Mouse (Mus musculus): ENCODE results near the gene C1galt1. TPM values are rescaled to one million over a fixed set of nuclear protein-coding genes. Genes with fewer than 3 reads are reported as not detected.

Gene C1galt1
- polyA plus RNA-seq, 1 experiment from 2014 or later = 4.5 TPM

DNA sequence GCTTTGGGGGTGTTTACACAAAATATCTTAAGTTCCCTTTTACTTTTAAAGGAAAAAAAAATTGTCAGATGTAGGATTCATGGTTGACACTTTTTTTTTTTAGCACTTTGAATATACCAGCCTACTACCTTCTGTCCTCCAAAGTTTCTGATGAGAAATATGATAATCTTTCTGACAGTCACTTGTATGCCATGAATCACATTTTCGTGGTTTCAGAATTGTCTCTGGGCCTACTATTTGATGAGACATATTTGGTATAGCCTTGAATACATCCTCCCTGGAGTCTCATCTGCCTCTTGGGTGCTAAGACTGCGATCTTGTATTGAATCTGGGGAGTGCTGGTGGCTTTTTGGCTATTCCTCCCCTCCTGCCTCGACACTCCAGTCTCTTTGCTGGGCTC lies 8.8 kb downstream of the C1galt1 start:
- H3K4me2 ChIP-seq = no peak overlapping the region

DNA sequence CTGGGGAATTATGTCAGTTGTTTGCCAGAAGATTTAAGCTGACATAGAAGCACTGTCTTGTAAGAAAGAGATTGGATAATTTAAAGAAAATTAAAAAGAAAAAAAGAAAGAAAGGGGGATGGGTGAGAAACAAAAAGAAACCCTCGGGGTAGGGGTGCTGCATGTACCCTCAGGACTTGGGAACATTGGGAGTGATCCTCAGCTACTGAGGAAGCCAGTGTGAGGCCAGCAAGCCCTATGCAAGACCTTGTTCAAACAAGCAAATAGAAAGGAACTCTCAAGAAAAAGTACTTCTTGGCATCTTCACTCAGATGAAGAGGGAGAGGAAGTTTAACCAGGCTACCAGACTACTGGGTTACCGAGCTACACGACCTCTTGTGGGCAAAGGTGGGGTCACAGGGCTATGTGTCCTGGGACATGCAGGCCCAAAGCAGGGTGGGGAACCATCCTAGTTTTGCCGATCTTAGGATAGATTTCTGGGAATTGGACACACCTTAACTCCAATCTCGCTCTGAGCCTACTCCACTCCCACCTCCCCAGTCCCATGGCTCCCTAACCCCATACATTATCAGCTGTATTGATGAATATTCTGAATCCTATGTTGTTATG lies 12.1 kb downstream of the C1galt1 start:
- H3K36me3 ChIP-seq (ENCODE audit: control insufficient read depth, insufficient read depth, low read length) = no peaks in the 10 kb centered on the region
- ATAC-seq (replicated peaks; ENCODE audit: insufficient number of reproducible peaks, low FRiP score, low TSS enrichment) = no peak
- no peaks in the 10 kb centered on the region for H3K27me3 ChIP-seq (ENCODE audit: control insufficient read depth, insufficient read depth, low read length)
- 68% methylated on average over 5 of the region's 5 CpGs for WGBS (ENCODE audit: insufficient replicate concordance)
- H3K9me3 ChIP-seq (replicated peaks; ENCODE audit: control insufficient read depth, low read length) = no peaks in the 10 kb centered on the region
- no peak overlapping the region for H3K4me3 ChIP-seq (ENCODE audit: low read depth, low read length)
- H3K4me2 ChIP-seq = no peak overlapping the region
- H3K4me1 ChIP-seq (ENCODE audit: control insufficient read depth, insufficient read depth, low read length) = peaks cover 19% of the 10 kb centered on the region
- no peak overlapping the region for H3K27ac ChIP-seq (ENCODE audit: low read depth, low read length)
- no peak overlapping the region for H3K9ac ChIP-seq (ENCODE audit: low read depth, low read length)

More for the DNA sequence above, 8.8 kb downstream of the C1galt1 start:
- ATAC-seq (replicated peaks; ENCODE audit: insufficient number of reproducible peaks, low FRiP score, low TSS enrichment) = no peak
- Histone ChIP-seq H3K4me3 (ENCODE audit: low read depth, low read length) (no peak overlapping the region), H3K4me1 (ENCODE audit: control insufficient read depth, insufficient read depth, low read length) (peaks cover 14% of the 10 kb centered on the region), H3K27ac (ENCODE audit: low read depth, low read length) (no peak overlapping the region), H3K9me3 (replicated peaks; ENCODE audit: control insufficient read depth, low read length) (no peaks in the 10 kb centered on the region), H3K36me3 (ENCODE audit: control insufficient read depth, insufficient read depth, low read length) (no peaks in the 10 kb centered on the region), H3K9ac (ENCODE audit: low read depth, low read length) (no peak overlapping the region), H3K27me3 (ENCODE audit: control insufficient read depth, insufficient read depth, low read length) (no peaks in the 10 kb centered on the region)
- 76% methylated on average over 3 of the region's 3 CpGs for WGBS (ENCODE audit: insufficient replicate concordance)

DNA sequence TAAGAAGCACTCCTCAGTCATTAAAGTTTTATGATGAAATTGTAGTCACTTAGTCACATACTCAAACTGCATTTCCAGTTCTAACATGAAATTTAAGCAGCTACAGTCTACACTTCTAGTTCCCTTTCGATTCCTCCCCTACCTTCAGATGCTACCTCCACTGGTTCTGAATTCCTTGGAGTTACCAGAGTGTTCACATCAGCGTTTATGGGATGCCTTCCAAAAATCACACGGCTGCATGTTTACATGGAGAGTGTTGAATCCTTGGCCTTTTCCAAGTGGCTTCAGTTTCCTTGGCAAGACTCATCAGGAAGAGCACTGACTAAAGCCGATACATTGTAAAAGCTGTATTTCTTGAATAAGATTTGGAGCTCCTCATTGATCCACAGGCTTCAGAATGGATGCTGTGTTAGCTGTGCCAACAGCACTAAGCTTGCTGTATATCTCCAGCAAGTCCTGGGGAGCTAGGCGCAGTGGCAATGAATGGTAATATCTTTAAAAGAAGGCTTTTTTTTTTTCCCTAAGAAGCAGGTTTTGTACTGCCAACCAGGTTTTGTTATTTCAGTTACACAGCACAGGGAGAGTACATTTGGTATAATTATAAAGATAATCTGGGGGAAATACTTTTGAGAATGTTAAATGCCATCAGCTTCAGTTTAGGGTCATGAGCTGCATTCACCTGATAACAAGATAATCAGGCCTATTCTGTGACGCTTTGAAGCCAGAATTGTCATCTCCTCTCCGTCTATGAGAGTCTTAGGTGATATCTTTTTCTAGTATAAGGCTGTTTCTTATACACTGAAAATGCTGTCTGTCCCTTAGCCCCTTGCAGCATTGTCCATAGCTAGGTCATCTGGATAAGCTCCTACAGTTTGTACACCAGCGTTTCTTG lies 13.0 kb downstream of the C1galt1 start:
- no peak overlapping the region for H3K4me3 ChIP-seq (ENCODE audit: low read depth, low read length)
- H3K36me3 ChIP-seq (ENCODE audit: control insufficient read depth, insufficient read depth, low read length) = no peaks in the 10 kb centered on the region
- H3K4me2 ChIP-seq = no peak overlapping the region
- ATAC-seq (replicated peaks; ENCODE audit: insufficient number of reproducible peaks, low FRiP score, low TSS enrichment) = no peak
- WGBS (ENCODE audit: insufficient replicate concordance) = 70% methylated on average over 8 of the region's 8 CpGs
- no peak overlapping the region for H3K27ac ChIP-seq (ENCODE audit: low read depth, low read length)
- peaks cover 19% of the 10 kb centered on the region for H3K4me1 ChIP-seq (ENCODE audit: control insufficient read depth, insufficient read depth, low read length)
- no peaks in the 10 kb centered on the region for H3K27me3 ChIP-seq (ENCODE audit: control insufficient read depth, insufficient read depth, low read length)
- no peak overlapping the region for H3K9ac ChIP-seq (ENCODE audit: low read depth, low read length)
- H3K9me3 ChIP-seq (replicated peaks; ENCODE audit: control insufficient read depth, low read length) = no peaks in the 10 kb centered on the region

DNA sequence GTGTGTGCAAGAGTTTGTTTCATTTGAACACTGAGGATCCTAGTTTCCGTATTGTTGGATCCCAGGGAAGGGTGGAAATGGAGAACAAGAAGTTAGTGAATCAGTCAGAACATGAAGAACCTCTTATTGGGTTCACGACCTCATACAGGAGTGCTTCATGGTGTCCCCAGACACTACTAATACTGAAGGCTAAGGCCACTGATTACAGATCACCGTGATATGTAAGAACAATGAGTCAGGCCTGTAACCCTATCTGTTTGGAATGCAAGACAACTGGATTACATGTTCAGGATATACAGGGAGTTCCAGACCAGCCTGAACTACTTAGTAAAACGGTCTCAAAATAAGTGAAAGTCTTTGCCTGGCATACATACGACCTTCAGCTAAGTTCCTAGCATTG lies 13.9 kb downstream of the C1galt1 start:
- Histone ChIP-seq H3K4me1 (ENCODE audit: control insufficient read depth, insufficient read depth, low read length) (peaks cover 19% of the 10 kb centered on the region), H3K27ac (ENCODE audit: low read depth, low read length) (no peak overlapping the region), H3K9ac (ENCODE audit: low read depth, low read length) (no peak overlapping the region)

DNA sequence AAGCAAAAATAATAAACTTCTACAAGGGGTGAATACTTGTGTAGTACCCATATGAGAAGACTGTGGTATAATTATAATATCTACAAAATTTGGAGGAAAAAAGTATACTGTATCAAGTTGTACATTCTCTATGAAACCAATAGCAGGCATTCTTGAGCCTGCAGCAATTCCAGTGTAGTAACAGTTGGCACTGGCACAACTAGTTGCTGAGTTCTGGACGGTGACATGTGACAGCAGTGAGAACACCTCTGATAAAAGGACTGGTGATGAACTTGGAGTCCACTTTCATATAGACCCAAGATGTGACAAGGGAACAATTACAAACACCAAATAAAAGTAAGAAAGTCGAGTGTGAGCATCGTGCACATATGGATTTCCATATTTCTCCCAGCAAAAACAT lies 14.5 kb downstream of the C1galt1 start:
- 74% methylated on average over 3 of the region's 3 CpGs for WGBS (ENCODE audit: insufficient replicate concordance)
- ATAC-seq (replicated peaks; ENCODE audit: insufficient number of reproducible peaks, low FRiP score, low TSS enrichment) = no peak
- Histone ChIP-seq H3K9ac (ENCODE audit: low read depth, low read length) (no peak overlapping the region), H3K4me2 (no peak overlapping the region), H3K4me3 (ENCODE audit: low read depth, low read length) (no peak overlapping the region), H3K27me3 (ENCODE audit: control insufficient read depth, insufficient read depth, low read length) (no peaks in the 10 kb centered on the region), H3K36me3 (ENCODE audit: control insufficient read depth, insufficient read depth, low read length) (no peaks in the 10 kb centered on the region; the same call in 1 of the 2 replicates), H3K4me1 (ENCODE audit: control insufficient read depth, insufficient read depth, low read length) (peaks cover 19% of the 10 kb centered on the region), H3K9me3 (replicated peaks; ENCODE audit: control insufficient read depth, low read length) (no peaks in the 10 kb centered on the region), H3K27ac (ENCODE audit: low read depth, low read length) (no peak overlapping the region)

More for the DNA sequence above, 13.9 kb downstream of the C1galt1 start:
- Histone ChIP-seq H3K27me3 (ENCODE audit: control insufficient read depth, insufficient read depth, low read length) (no peaks in the 10 kb centered on the region), H3K4me3 (ENCODE audit: low read depth, low read length) (no peak overlapping the region), H3K4me2 (no peak overlapping the region), H3K36me3 (ENCODE audit: control insufficient read depth, insufficient read depth, low read length) (no peaks in the 10 kb centered on the region), H3K9me3 (replicated peaks; ENCODE audit: control insufficient read depth, low read length) (no peaks in the 10 kb centered on the region)
- WGBS (ENCODE audit: insufficient replicate concordance) = 66% methylated on average over 5 of the region's 5 CpGs
- no peak for ATAC-seq (replicated peaks; ENCODE audit: insufficient number of reproducible peaks, low FRiP score, low TSS enrichment)

DNA sequence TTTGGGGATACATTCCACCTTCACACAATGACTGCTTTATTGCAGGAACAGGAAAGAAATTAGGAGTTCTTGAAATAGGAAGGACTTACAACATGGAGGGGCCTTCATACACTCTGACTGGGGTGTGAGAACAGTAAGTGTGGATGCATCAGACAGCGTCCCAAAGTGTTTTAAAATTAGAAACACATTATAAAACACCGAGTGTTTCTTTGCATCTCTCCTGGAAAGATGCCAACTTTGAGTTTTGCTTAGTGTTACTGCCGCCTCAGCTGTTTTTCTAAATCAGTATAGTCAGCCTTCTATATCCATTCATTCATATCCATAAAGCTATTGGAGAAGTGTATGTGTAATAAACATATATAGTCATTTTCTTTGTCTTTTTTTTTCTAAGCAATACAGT lies 16.4 kb downstream of the C1galt1 start:
- 41% methylated on average over 3 of the region's 3 CpGs for WGBS (ENCODE audit: insufficient replicate concordance)
- no peak overlapping the region for H3K9ac ChIP-seq (ENCODE audit: low read depth, low read length)
- no peak for ATAC-seq (replicated peaks; ENCODE audit: insufficient number of reproducible peaks, low FRiP score, low TSS enrichment)
- peaks cover 18% of the 10 kb centered on the region for H3K4me1 ChIP-seq (ENCODE audit: control insufficient read depth, insufficient read depth, low read length)
- H3K4me3 ChIP-seq (ENCODE audit: low read depth, low read length) = no peak overlapping the region
- H3K27ac ChIP-seq (ENCODE audit: low read depth, low read length) = no peak overlapping the region; the same call in 1 of the 2 replicates
- H3K27me3 ChIP-seq (ENCODE audit: control insufficient read depth, insufficient read depth, low read length) = no peaks in the 10 kb centered on the region
- H3K36me3 ChIP-seq (ENCODE audit: control insufficient read depth, insufficient read depth, low read length) = no peaks in the 10 kb centered on the region; the same call in 1 of the 2 replicates
- no peaks in the 10 kb centered on the region for H3K9me3 ChIP-seq (replicated peaks; ENCODE audit: control insufficient read depth, low read length)
- H3K4me2 ChIP-seq = no peak overlapping the region

DNA sequence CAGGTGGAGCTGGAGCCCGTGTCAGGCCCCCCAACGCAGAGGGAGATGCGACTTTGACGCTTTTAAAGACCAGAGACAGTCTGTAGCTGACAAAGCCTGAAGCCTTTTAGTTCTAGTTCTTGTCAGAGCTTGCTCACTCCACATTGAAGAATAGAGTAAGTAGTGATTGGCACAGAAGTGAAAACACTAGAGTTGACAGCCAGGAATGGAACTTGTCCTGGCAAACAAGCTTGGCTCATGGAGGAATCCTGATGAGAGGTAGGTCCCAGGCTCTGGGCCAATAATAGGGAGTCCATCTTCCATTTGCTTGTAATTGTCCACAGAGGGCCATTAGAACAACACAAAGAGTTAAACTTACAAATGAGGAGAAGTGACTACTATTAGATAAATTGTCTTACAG lies 18.7 kb downstream of the C1galt1 start:
- 90% methylated on average over 4 of the region's 4 CpGs for WGBS (ENCODE audit: insufficient replicate concordance)
- Histone ChIP-seq H3K4me1 (ENCODE audit: control insufficient read depth, insufficient read depth, low read length) (peaks cover 8% of the 10 kb centered on the region; the same call in 1 of the 2 replicates), H3K4me3 (ENCODE audit: low read depth, low read length) (no peak overlapping the region), H3K4me2 (no peak overlapping the region), H3K27ac (ENCODE audit: low read depth, low read length) (no peak overlapping the region), H3K36me3 (ENCODE audit: control insufficient read depth, insufficient read depth, low read length) (peaks cover 2% of the 10 kb centered on the region; the same call in 1 of the 2 replicates), H3K9me3 (replicated peaks; ENCODE audit: control insufficient read depth, low read length) (no peaks in the 10 kb centered on the region), H3K27me3 (ENCODE audit: control insufficient read depth, insufficient read depth, low read length) (no peaks in the 10 kb centered on the region), H3K9ac (ENCODE audit: low read depth, low read length) (no peak overlapping the region)
- ATAC-seq (replicated peaks; ENCODE audit: insufficient number of reproducible peaks, low FRiP score, low TSS enrichment) = no peak

DNA sequence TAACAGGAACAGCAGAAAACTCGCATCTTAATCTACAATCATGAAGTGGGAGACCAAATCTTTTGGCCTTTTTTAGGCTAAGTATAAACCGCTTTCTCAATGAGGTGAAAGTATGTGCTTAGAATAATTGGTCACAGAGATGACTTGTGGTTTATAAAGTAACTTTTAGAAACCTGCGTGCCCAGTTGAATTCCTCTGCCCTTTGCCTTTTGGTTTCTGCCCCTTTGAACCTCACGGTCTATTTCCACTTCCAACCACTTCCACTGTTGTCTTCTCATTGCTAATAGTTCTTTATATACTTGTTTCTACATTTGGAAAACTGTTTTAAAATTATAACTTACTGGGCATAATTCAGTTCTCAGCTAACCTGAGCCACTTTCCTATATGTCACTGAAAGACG lies 32.2 kb downstream of the C1galt1 start:
- Histone ChIP-seq H3K4me1 (ENCODE audit: control insufficient read depth, insufficient read depth, low read length) (no peaks in the 10 kb centered on the region), H3K36me3 (ENCODE audit: control insufficient read depth, insufficient read depth, low read length) (no peaks in the 10 kb centered on the region), H3K4me2 (no peak overlapping the region), H3K9ac (ENCODE audit: low read depth, low read length) (no peak overlapping the region), H3K27ac (ENCODE audit: low read depth, low read length) (no peak overlapping the region), H3K9me3 (replicated peaks; ENCODE audit: control insufficient read depth, low read length) (no peaks in the 10 kb centered on the region), H3K27me3 (ENCODE audit: control insufficient read depth, insufficient read depth, low read length) (no peaks in the 10 kb centered on the region), H3K4me3 (ENCODE audit: low read depth, low read length) (no peak overlapping the region)
- 87% methylated on average over 5 of the region's 5 CpGs for WGBS (ENCODE audit: insufficient replicate concordance)
- no peak for ATAC-seq (replicated peaks; ENCODE audit: insufficient number of reproducible peaks, low FRiP score, low TSS enrichment)
